Mouse (Mus musculus) MEL (cell line): ENCODE data around the gene Rtf1. TPM values are rescaled to one million over a fixed set of nuclear protein-coding genes. Genes with fewer than 3 reads are reported as not detected.

Experiments used
- DNase-seq: peaks from one replicate; pipeline ENCODE4 v3.0.0; 2011; ENCODE audit warnings: low read depth, low spot score
- H3K27ac ChIP-seq: 2 replicates; pipeline ENCODE4 v1.5.1; 2012; ENCODE audit warnings: low read depth, mild to moderate bottlenecking, control low read depth, low read length, moderate library complexity; ENCODE audit not compliant: control insufficient read depth
- H3K27me3 ChIP-seq, 2 experiments: fragments of 150-350 bp in 1 of 2; sonication (generic) in 1 of 2; 2 replicates each; pipeline ENCODE4 v1.6.1; 2012; ENCODE audit warnings: low read length in 2 of 2, mild to moderate bottlenecking in 2 of 2, improper control_type of control experiment in 1 of 2, moderate library complexity in 1 of 2; ENCODE audit not compliant: insufficient read depth in 2 of 2, control insufficient read depth in 1 of 2
- H3K36me3 ChIP-seq, 2 experiments: 2 replicates each; pipeline ENCODE4 v1.6.1; 2012 to 2014; ENCODE audit warnings: low read length in 2 of 2, improper control_type of control experiment in 1 of 2, inconsistent platforms in 1 of 2, mild to moderate bottlenecking in 1 of 2; ENCODE audit not compliant: insufficient read depth in 2 of 2, control insufficient read depth in 1 of 2
- H3K4me1 ChIP-seq, 2 experiments: fragments of 150-350 bp in 1 of 2; sonication (generic) in 1 of 2; 2 replicates each; pipeline ENCODE4 v1.6.1; 2012; ENCODE audit warnings: low read length in 2 of 2, improper control_type of control experiment in 1 of 2, mild to moderate bottlenecking in 1 of 2; ENCODE audit not compliant: insufficient read depth in 2 of 2, control insufficient read depth in 1 of 2
- H3K4me3 ChIP-seq, 2 experiments: fragments of 150-350 bp in 1 of 2; sonication (generic) in 1 of 2; 2 replicates each; pipeline ENCODE4 v1.5.1; 2012; ENCODE audit warnings: low read depth in 2 of 2, low read length in 2 of 2, mild to moderate bottlenecking in 2 of 2, moderate library complexity in 2 of 2, control low read depth in 1 of 2, improper control_type of control experiment in 1 of 2; ENCODE audit not compliant: control insufficient read depth in 1 of 2, insufficient read depth in 1 of 2
- H3K79me2 ChIP-seq: 2 replicates; pipeline ENCODE4 v1.6.1; 2012; ENCODE audit warnings: mild to moderate bottlenecking, low read length, moderate library complexity; ENCODE audit not compliant: control insufficient read depth, poor library complexity, insufficient read depth
- H3K9ac ChIP-seq: 2 replicates; pipeline ENCODE4 v1.6.1; 2012; ENCODE audit warnings: low read depth, mild to moderate bottlenecking, control low read depth, low read length, moderate library complexity; ENCODE audit not compliant: control insufficient read depth, poor library complexity, severe bottlenecking
- H3K9me3 ChIP-seq: fragments of 150-350 bp; sonication (generic); replicated peaks from 2 replicates; pipeline ENCODE4 v1.6.1; 2012; ENCODE audit warnings: mild to moderate bottlenecking, low read length, improper control_type of control experiment, moderate library complexity; ENCODE audit not compliant: insufficient read depth
- CHD2 ChIP-seq: IDR thresholded peaks from 2 replicates; pipeline ENCODE4 v1.6.1; 2011; ENCODE audit warnings: low read length, improper control_type of control experiment
- CTCF ChIP-seq, 3 experiments: IDR thresholded peaks in 2 of 3; conservative IDR thresholded peaks in 1 of 3; 2 replicates each; pipeline ENCODE4 v1.5.1; 2011 to 2012; ENCODE audit warnings: low read length in 3 of 3, low read depth in 2 of 3, mild to moderate bottlenecking in 2 of 3, improper control_type of control experiment in 1 of 3, inconsistent platforms in 1 of 3, mixed read lengths in 1 of 3, moderate library complexity in 1 of 3; ENCODE audit not compliant: control insufficient read depth in 1 of 3, insufficient read depth in 1 of 3, poor library complexity in 1 of 3, severe bottlenecking in 1 of 3
- EP300 ChIP-seq, 2 experiments: IDR thresholded peaks; 2 replicates each; pipeline ENCODE4 v1.6.1; 2011; ENCODE audit warnings: improper control_type of control experiment in 2 of 2, low read length in 2 of 2, low read depth in 1 of 2, mild to moderate bottlenecking in 1 of 2
- GABPA ChIP-seq: IDR thresholded peaks from 2 replicates; pipeline ENCODE4 v1.6.1; 2012; ENCODE audit warnings: low read depth, mild to moderate bottlenecking, inconsistent platforms, low read length, improper control_type of control experiment, moderate library complexity
- HCFC1 ChIP-seq: IDR thresholded peaks from 2 replicates; pipeline ENCODE4 v1.6.1; 2012; ENCODE audit warnings: low read depth, mild to moderate bottlenecking, inconsistent platforms, low read length, improper control_type of control experiment, moderate library complexity
- MEF2A ChIP-seq: IDR thresholded peaks from 2 replicates; pipeline ENCODE4 v1.6.1; 2014; ENCODE audit warnings: low read depth, mild to moderate bottlenecking, inconsistent platforms, low read length, improper control_type of control experiment; ENCODE audit not compliant: poor library complexity, insufficient replicate concordance, severe bottlenecking; ENCODE audit errors: extremely low read depth
- NRF1 ChIP-seq: IDR thresholded peaks from 2 replicates; pipeline ENCODE4 v1.6.1; 2014; ENCODE audit warnings: low read depth, mild to moderate bottlenecking, inconsistent platforms, low read length, improper control_type of control experiment, moderate library complexity; ENCODE audit not compliant: poor library complexity, insufficient read depth, severe bottlenecking
- POLR2AphosphoS2 ChIP-seq: IDR thresholded peaks from 2 replicates; pipeline ENCODE4 v1.6.1; 2011; ENCODE audit warnings: low read length, improper control_type of control experiment
- POLR2AphosphoS5 ChIP-seq: IDR thresholded peaks from 2 replicates; pipeline ENCODE4 v1.6.1; 2012; ENCODE audit warnings: low read depth, borderline replicate concordance, mild to moderate bottlenecking, inconsistent platforms, low read length, moderate library complexity, mixed read lengths
- RCOR1 ChIP-seq: IDR thresholded peaks from 2 replicates; pipeline ENCODE4 v1.6.1; 2012; ENCODE audit warnings: low read depth, mild to moderate bottlenecking, inconsistent platforms, low read length, improper control_type of control experiment
- SMC3 ChIP-seq: IDR thresholded peaks from 2 replicates; pipeline ENCODE4 v1.6.1; 2011; ENCODE audit warnings: low read depth, low read length, improper control_type of control experiment
- TAL1 ChIP-seq: IDR thresholded peaks from 2 replicates; pipeline ENCODE4 v1.6.1; 2012; ENCODE audit warnings: mild to moderate bottlenecking, inconsistent platforms, low read length, moderate library complexity, mixed read lengths
- TCF12 ChIP-seq: IDR thresholded peaks from 2 replicates; pipeline ENCODE4 v1.6.1; 2014; ENCODE audit warnings: low read depth, mild to moderate bottlenecking, inconsistent platforms, low read length, improper control_type of control experiment, moderate library complexity
- USF2 ChIP-seq, 2 experiments: IDR thresholded peaks; 2 replicates each; pipeline ENCODE4 v1.6.1; 2011 to 2012; ENCODE audit warnings: improper control_type of control experiment in 2 of 2, low read length in 2 of 2, borderline replicate concordance in 1 of 2, inconsistent platforms in 1 of 2, low read depth in 1 of 2, mild to moderate bottlenecking in 1 of 2; ENCODE audit not compliant: insufficient read depth in 1 of 2
- ZKSCAN1 ChIP-seq: IDR thresholded peaks from 2 replicates; pipeline ENCODE4 v1.6.1; 2012; ENCODE audit warnings: low read depth, mild to moderate bottlenecking, inconsistent platforms, low read length, improper control_type of control experiment, moderate library complexity
- ZMIZ1 ChIP-seq: IDR thresholded peaks from 2 replicates; pipeline ENCODE4 v1.6.1; 2012; ENCODE audit warnings: low read depth, mild to moderate bottlenecking, inconsistent platforms, low read length, improper control_type of control experiment, moderate library complexity
- polyA plus RNA-seq, 2 experiments: library from polyadenylated mRNA; stranded (reverse) in 1 of 2; unstranded in 1 of 2; fragments of >175 nt in 1 of 2; fragments of >200 nt in 1 of 2; gene quantifications; 2 replicates each; pipeline versions ENCODE4 v1.2.1 to v1.2.4; 2012; ENCODE audit warnings: low replicate concordance in 2 of 2, low read depth in 1 of 2; ENCODE audit not compliant: insufficient read length in 2 of 2, insufficient read depth in 1 of 2, missing spikeins in 1 of 2
- total RNA-seq: library from RNA; depleted of rRNA; stranded (reverse); fragments of 300-350 nt; gene quantifications from 2 replicates; pipeline ENCODE4 v1.2.3, GENCODE M21; 2012

Rtf1 gene
- total and polyA plus RNA-seq, 3 experiments: 10.6 to 46.0 TPM; not detected in 1

- Histone ChIP-seq H3K27ac (no peak overlapping the region), H3K36me3 (no peaks in the 10 kb centered on the region), H3K4me1 (no peaks in the 10 kb centered on the region), H3K27me3 (no peaks in the 10 kb centered on the region), H3K9ac (no peak overlapping the region), H3K79me2 (no peaks in the 10 kb centered on the region), H3K4me3 (no peak overlapping the region), H3K9me3 (no peaks in the 10 kb centered on the region)
- TF ChIP-seq POLR2AphosphoS2 (no peak), ZKSCAN1 (no peak), GABPA (no peak), POLR2AphosphoS5 (no peak), CHD2 (no peak), TCF12 (no peak), NRF1 (no peak), CTCF (IDR thresholded peaks at IDR 0.05 in 2 of 3, conservative IDR thresholded peaks at IDR 0.05 in 1 of 3; ENCODE audit: control insufficient read depth in 1 of 3, insufficient read depth in 1 of 3, low read depth in 2 of 3, low read length in 3 of 3, poor library complexity in 1 of 3, severe bottlenecking in 1 of 3) (no peak), USF2 (IDR thresholded peaks at IDR 0.05; ENCODE audit: borderline replicate concordance in 1 of 2, insufficient read depth in 1 of 2, low read depth in 1 of 2, low read length in 2 of 2) (no peak), EP300 (IDR thresholded peaks at IDR 0.05; ENCODE audit: low read depth in 1 of 2, low read length in 2 of 2) (no peak), HCFC1 (no peak), RCOR1 (no peak), SMC3 (no peak), ZMIZ1 (no peak)
- no peak for DNase-seq
These were observed 87.4 kb downstream of the Rtf1 start for GRCm38 (mm10) chr2:119762276-119762675.

DNA sequence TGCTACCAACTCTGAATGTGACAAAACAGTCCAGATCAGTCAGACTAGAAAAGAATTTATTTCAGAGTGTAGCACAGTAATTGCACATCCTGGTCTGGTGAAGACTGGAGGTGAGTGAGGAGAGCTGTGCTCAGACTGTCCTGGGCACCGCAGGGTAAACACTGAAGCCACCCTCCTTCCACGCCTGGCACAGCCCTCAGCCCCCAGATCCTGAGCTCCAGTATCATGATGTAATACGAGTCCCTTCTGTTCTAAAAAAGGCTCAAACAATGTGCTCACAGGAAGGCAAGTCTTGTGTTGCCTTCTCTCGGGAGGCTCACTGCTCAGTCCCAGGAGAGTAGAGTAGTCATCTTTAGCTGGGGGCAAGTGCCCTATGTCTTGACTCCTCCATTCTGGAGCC lies 89.1 kb downstream of the Rtf1 start:
- TF ChIP-seq MEF2A: no peak
- no peak for TF ChIP-seq TAL1
- H3K9me3 ChIP-seq: no peaks in the 10 kb centered on the region
- no peaks in the 10 kb centered on the region for H3K4me1 ChIP-seq
- H3K27ac ChIP-seq: no peak overlapping the region
- no peak for DNase-seq
- H3K36me3 ChIP-seq: no peaks in the 10 kb centered on the region
- no peaks in the 10 kb centered on the region for H3K79me2 ChIP-seq
- no peak overlapping the region for H3K4me3 ChIP-seq
- H3K27me3 ChIP-seq: no peaks in the 10 kb centered on the region
- no peak overlapping the region for H3K9ac ChIP-seq
